ENCODE assay signal across 26 mouse cellular contexts in the genomic region with DNA sequence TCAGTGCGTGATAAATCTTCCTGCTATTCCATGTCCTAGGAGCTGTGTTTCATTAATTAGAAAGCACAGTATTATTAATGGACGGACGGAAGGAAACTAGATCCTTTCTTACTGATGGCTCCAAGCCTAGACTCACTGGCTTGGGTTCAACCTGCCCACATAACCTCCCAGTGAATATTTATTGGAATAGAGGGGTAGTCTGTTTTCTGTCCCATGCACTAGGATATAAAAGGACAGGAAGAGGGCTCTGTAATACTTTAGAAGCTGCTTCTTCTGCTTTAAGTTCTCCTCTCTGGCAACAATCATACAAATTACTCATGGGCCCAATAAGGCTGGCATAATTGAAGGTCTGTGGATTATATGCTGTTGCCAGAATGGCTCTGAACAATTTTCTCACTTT.
DNase-seq lines count a peak whose midpoint lies in the region; ATAC-seq and TF ChIP-seq lines count a peak whose summit lies in the region.
"Had no signal": no experiment of that assay in that cellular context is flagged by ENCODE, and none has a peak within 500 bp of the region (broad histone marks: within the 10 kb centered on the region; RNA-seq: fewer than 3 reads in every experiment).

No protein-coding gene starts in this region.

- H3K4me2 ChIP-seq in forebrain, embryonic 14.5 days (ENCODE audit: low read length) = no peak overlapping the region
- no peak overlapping the region for H3K4me2 ChIP-seq in hindbrain, embryonic 16.5 days (ENCODE audit: low read length)
- no peak overlapping the region for H3K4me2 ChIP-seq in hindbrain, embryonic 13.5 days
- H3K4me2 ChIP-seq in stomach, embryonic 16.5 days (ENCODE audit: low read depth, low read length) = no peak overlapping the region
- H3K4me2 ChIP-seq: embryonic facial prominence, embryonic 15.5 days; forebrain, embryonic 13.5 days; heart, embryonic 11.5 days; hindbrain, embryonic 15.5 days; limb, embryonic 13.5 days; liver, embryonic 11.5 days; midbrain, embryonic 11.5 days had no signal

- 0 out of 2 replicates have a peak, but pooled peaks cover 3% of the 10 kb centered on the region for H3K4me1 ChIP-seq in forebrain, embryonic 14.5 days (ENCODE audit: control insufficient read depth, insufficient read depth, low read length)
- H3K4me1 ChIP-seq in forebrain, embryonic 10.5 days = peaks cover 23% of the 10 kb centered on the region
- H3K4me1 ChIP-seq in hindbrain, embryonic 16.5 days (ENCODE audit: control insufficient read depth, insufficient read depth, low read depth, low read length) = no peaks in the 10 kb centered on the region
- H3K4me1 ChIP-seq in hindbrain, embryonic 13.5 days (replicated peaks) = peaks cover 9% of the 10 kb centered on the region; the same call in 1 of the 2 replicates
- H3K4me1 ChIP-seq in stomach, embryonic 16.5 days (ENCODE audit: control insufficient read depth, insufficient read depth, low read length) = no peaks in the 10 kb centered on the region
- H3K4me1 ChIP-seq: embryonic facial prominence, embryonic 10.5 days; embryonic facial prominence, embryonic 15.5 days; hindbrain, embryonic 15.5 days; limb, embryonic 13.5 days had no signal

- no peaks in the 10 kb centered on the region for H3K27me3 ChIP-seq in forebrain, embryonic 14.5 days (replicated peaks; ENCODE audit: control insufficient read depth, insufficient read depth, low read length)
- H3K27me3 ChIP-seq in forebrain, embryonic 10.5 days (ENCODE audit: poor library complexity, severe bottlenecking) = no peaks in the 10 kb centered on the region
- no peaks in the 10 kb centered on the region for H3K27me3 ChIP-seq in hindbrain, embryonic 16.5 days (replicated peaks; ENCODE audit: control insufficient read depth, insufficient read depth, low read length)
- H3K27me3 ChIP-seq in hindbrain, embryonic 13.5 days = no peaks in the 10 kb centered on the region
- no peaks in the 10 kb centered on the region for H3K27me3 ChIP-seq in stomach, embryonic 16.5 days (ENCODE audit: control insufficient read depth, insufficient read depth, low read length)
- H3K27me3 ChIP-seq: embryonic facial prominence, embryonic 15.5 days; forebrain, embryonic 13.5 days; hindbrain, embryonic 15.5 days; limb, embryonic 13.5 days had no signal

- TF ChIP-seq CTCF in layer of hippocampus, adult 2 months (conservative IDR thresholded peaks at IDR 0.05) = no peak

- H3K27ac ChIP-seq in forebrain, embryonic 14.5 days (ENCODE audit: low read depth, low read length) = no peak overlapping the region
- H3K27ac ChIP-seq in forebrain, embryonic 10.5 days = no peak overlapping the region
- no peak overlapping the region for H3K27ac ChIP-seq in hindbrain, embryonic 16.5 days (ENCODE audit: low read depth, low read length)
- no peak overlapping the region for H3K27ac ChIP-seq in hindbrain, embryonic 13.5 days
- peak overlapping the region; percentile 23; the same call in 1 of the 2 replicates for H3K27ac ChIP-seq in layer of hippocampus, adult 2 months
- no peak overlapping the region for H3K27ac ChIP-seq in stomach, embryonic 16.5 days (ENCODE audit: low read length)
- H3K27ac ChIP-seq: embryonic facial prominence, embryonic 10.5 days; embryonic facial prominence, embryonic 15.5 days; forebrain, embryonic 13.5 days; hindbrain, embryonic 15.5 days; limb, embryonic 13.5 days had no signal

- ATAC-seq in forebrain, embryonic 14.5 days = no peak
- 0 out of 2 replicates have a peak, but pooled peaks have one; percentile 34 for ATAC-seq in hindbrain, embryonic 16.5 days
- ATAC-seq in hindbrain, embryonic 13.5 days (ENCODE audit: low FRiP score) = no peak
- peak; percentile 33; the same call in 1 of the 2 replicates for ATAC-seq in stomach, embryonic 16.5 days (ENCODE audit: insufficient read depth, low FRiP score)
- ATAC-seq: forebrain, embryonic 13.5 days; midbrain, embryonic 16.5 days had no signal

- no peak overlapping the region for H3K4me3 ChIP-seq in forebrain, embryonic 14.5 days (ENCODE audit: low read depth, low read length)
- no peak overlapping the region for H3K4me3 ChIP-seq in forebrain, embryonic 10.5 days
- no peak overlapping the region for H3K4me3 ChIP-seq in hindbrain, embryonic 16.5 days (ENCODE audit: low read length)
- H3K4me3 ChIP-seq in hindbrain, embryonic 13.5 days = no peak overlapping the region
- H3K4me3 ChIP-seq in layer of hippocampus, adult 2 months = no peak overlapping the region
- H3K4me3 ChIP-seq in stomach, embryonic 16.5 days (replicated peaks; ENCODE audit: low read length) = no peak overlapping the region
- H3K4me3 ChIP-seq: embryonic facial prominence, embryonic 10.5 days; embryonic facial prominence, embryonic 15.5 days; forebrain, embryonic 13.5 days; hindbrain, embryonic 15.5 days; limb, embryonic 13.5 days had no signal

- peak; percentile 7 for DNase-seq in forebrain, embryonic 14.5 days (ENCODE audit: low spot score)
- DNase-seq in forebrain, embryonic 10.5 days (ENCODE audit: extremely low spot score, low spot score) = no peak
- no peak for DNase-seq in layer of hippocampus, adult 2 months (ENCODE audit: low spot score in 2 of 2)
- DNase-seq in layer of hippocampus, adult 8-10 months (ENCODE audit: low spot score in 2 of 2) = no peak
- no peak for DNase-seq in thymus, adult 18-20 months
- DNase-seq: adrenal gland, postnatal 25 days; cerebellum, adult 18-20 months; gastrocnemius, postnatal 10 days; kidney, adult 11 months; kidney, postnatal 25 days; lung, postnatal 36 days; right cerebral cortex, postnatal 25 days; thymus, postnatal 4 days had no signal

- WGBS in forebrain, embryonic 14.5 days = 69% methylated on average over 3 of the region's 3 CpGs
- whole genome bisulfite sequencing in forebrain, embryonic 10.5 days = 94% methylated on average over 3 of the region's 3 CpGs
- 73% methylated on average over 3 of the region's 3 CpGs for WGBS in hindbrain, embryonic 16.5 days
- 91% methylated on average over 3 of the region's 3 CpGs for WGBS in hindbrain, embryonic 13.5 days
- WGBS in stomach, embryonic 16.5 days = 74% methylated on average over 3 of the region's 3 CpGs

- no peaks in the 10 kb centered on the region for H3K9me3 ChIP-seq in forebrain, embryonic 14.5 days (replicated peaks; ENCODE audit: control insufficient read depth, low read length)
- no peaks in the 10 kb centered on the region for H3K9me3 ChIP-seq in forebrain, embryonic 10.5 days
- no peaks in the 10 kb centered on the region for H3K9me3 ChIP-seq in hindbrain, embryonic 16.5 days (ENCODE audit: control insufficient read depth, low read length)
- H3K9me3 ChIP-seq in hindbrain, embryonic 13.5 days = no peaks in the 10 kb centered on the region
- no peaks in the 10 kb centered on the region for H3K9me3 ChIP-seq in stomach, embryonic 16.5 days (replicated peaks; ENCODE audit: control insufficient read depth, low read length)
- H3K9me3 ChIP-seq: embryonic facial prominence, embryonic 10.5 days; embryonic facial prominence, embryonic 15.5 days; forebrain, embryonic 13.5 days; G1E; hindbrain, embryonic 15.5 days; limb, embryonic 13.5 days had no signal

- no peaks in the 10 kb centered on the region for H3K36me3 ChIP-seq in forebrain, embryonic 14.5 days (ENCODE audit: control insufficient read depth, insufficient read depth, low read length)
- no peaks in the 10 kb centered on the region for H3K36me3 ChIP-seq in forebrain, embryonic 10.5 days (replicated peaks)
- H3K36me3 ChIP-seq in hindbrain, embryonic 16.5 days (ENCODE audit: control insufficient read depth, insufficient read depth, low read length) = no peaks in the 10 kb centered on the region
- H3K36me3 ChIP-seq in hindbrain, embryonic 13.5 days = no peaks in the 10 kb centered on the region
- no peaks in the 10 kb centered on the region for H3K36me3 ChIP-seq in stomach, embryonic 16.5 days (ENCODE audit: control insufficient read depth, insufficient read depth, low read length)
- H3K36me3 ChIP-seq: embryonic facial prominence, embryonic 10.5 days; embryonic facial prominence, embryonic 15.5 days; G1E; hindbrain, embryonic 15.5 days; limb, embryonic 13.5 days had no signal

- H3K9ac ChIP-seq in forebrain, embryonic 14.5 days (ENCODE audit: low read length) = no peak overlapping the region
- H3K9ac ChIP-seq in hindbrain, embryonic 16.5 days (ENCODE audit: low read depth, low read length) = no peak overlapping the region
- no peak overlapping the region for H3K9ac ChIP-seq in hindbrain, embryonic 13.5 days
- no peak overlapping the region for H3K9ac ChIP-seq in stomach, embryonic 16.5 days (ENCODE audit: low read length)
- H3K9ac ChIP-seq: embryonic facial prominence, embryonic 15.5 days; forebrain, embryonic 13.5 days; hindbrain, embryonic 15.5 days; limb, embryonic 13.5 days had no signal

Comparison
In these comparisons a context has a peak if more than half of its experiments do, and no peak if none do; other contexts are left out.
1. ATAC-seq: peak in hindbrain, embryonic 16.5 days (single experiment) and stomach, embryonic 16.5 days (single experiment); none in forebrain, embryonic 14.5 days (single experiment) and hindbrain, embryonic 13.5 days (single experiment).